Mouse (Mus musculus) right cerebral cortex, adult 2 months (tissue): ENCODE measurements around the gene Aldh4a1.
A peak's percentile ranks its signal among the peaks of the same experiment; 100 is the strongest.

Source experiments
- DNase-seq, 2 experiments: peaks; one replicate each; pipeline ENCODE4 v3.0.0; 2021 to 2022; ENCODE audit warnings: low spot score in 2 of 2

The Aldh4a1 gene

GRCm38 (mm10) chr4:139623434-139624115 is 909 bp downstream of the Aldh4a1 start:
- DNase-seq, result no peak

GRCm38 (mm10) chr4:139624116-139624489 is 1.4 kb downstream of the Aldh4a1 start:
- no peak for DNase-seq

GRCm38 (mm10) chr4:139624706-139625105 is 2.0 kb downstream of the Aldh4a1 start:
- no peak for DNase-seq

GRCm38 (mm10) chr4:139627361-139627760 is 4.7 kb downstream of the Aldh4a1 start:
- DNase-seq, result no peak

- DNase-seq, result no peak
Observed at GRCm38 (mm10) chr4:139630171-139630570, 7.5 kb downstream of the Aldh4a1 start.

GRCm38 (mm10) chr4:139631141-139631540 is 8.5 kb downstream of the Aldh4a1 start:
- DNase-seq, result no peak

- no peak for DNase-seq
Observed at GRCm38 (mm10) chr4:139631569-139632253, 9.0 kb downstream of the Aldh4a1 start.

- no peak for DNase-seq
Observed at GRCm38 (mm10) chr4:139632254-139632580, 9.6 kb downstream of the Aldh4a1 start.

- DNase-seq, result peak; percentile 79 to 84
Observed at GRCm38 (mm10) chr4:139636373-139636772, 13.7 kb downstream of the Aldh4a1 start.

GRCm38 (mm10) chr4:139637847-139638246 is 15.2 kb downstream of the Aldh4a1 start:
- no peak for DNase-seq

GRCm38 (mm10) chr4:139638356-139638755 is 15.7 kb downstream of the Aldh4a1 start:
- no peak for DNase-seq

GRCm38 (mm10) chr4:139639801-139640200 is 17.1 kb downstream of the Aldh4a1 start:
- DNase-seq, result no peak

GRCm38 (mm10) chr4:139640333-139640732 is 17.7 kb downstream of the Aldh4a1 start:
- DNase-seq, result no peak

GRCm38 (mm10) chr4:139640775-139641174 is 18.1 kb downstream of the Aldh4a1 start:
- DNase-seq, result no peak

GRCm38 (mm10) chr4:139641829-139642425 is 19.3 kb downstream of the Aldh4a1 start:
- DNase-seq, result no peak

- peak; percentile 84 to 86 for DNase-seq
Observed at GRCm38 (mm10) chr4:139643972-139644371, 21.3 kb downstream of the Aldh4a1 start.

GRCm38 (mm10) chr4:139646916-139647315 is 24.2 kb downstream of the Aldh4a1 start:
- DNase-seq, result no peak

GRCm38 (mm10) chr4:139650086-139650743 is 27.5 kb downstream of the Aldh4a1 start:
- DNase-seq, result no peak

GRCm38 (mm10) chr4:139650907-139651306 is 28.2 kb downstream of the Aldh4a1 start:
- DNase-seq, result no peak

GRCm38 (mm10) chr4:139653238-139653637 is 30.6 kb downstream of the Aldh4a1 start, which contains the start of gene Tas1r2:
Gene Tas1r2 (plus strand): TSS chr4:139653538.
- DNase-seq, result no peak

- no peak for DNase-seq
Observed at GRCm38 (mm10) chr4:139661897-139662296, 39.2 kb downstream of the Aldh4a1 start.

GRCm38 (mm10) chr4:139667632-139668031 is 45.0 kb downstream of the Aldh4a1 start:
- no peak for DNase-seq
